Mouse (Mus musculus) midbrain, embryonic 15.5 days (tissue): ENCODE data around the gene Atp6ap2. TPM values are rescaled to one million over a fixed set of nuclear protein-coding genes. Genes with fewer than 3 reads are reported as not detected.
"Not testable (repeated sequence)": the region's sequence is repeated elsewhere in the genome, so short reads cannot be mapped to it uniquely, and the experiment has no call there.

Source experiments
- ATAC-seq: fragments of 200-750 bp; cut with Nextera tagmentation; replicated peaks from 2 replicates; pipeline ENCODE4 v1.8.0; 2017; ENCODE audit warnings: moderate TSS enrichment
- H3K27ac ChIP-seq: fragments of 300-500 bp; sonication (generic); 2 replicates; pipeline ENCODE4 v1.5.1; 2015; ENCODE audit warnings: mild to moderate bottlenecking, inconsistent platforms
- H3K27me3 ChIP-seq: fragments of 300-500 bp; sonication (generic); replicated peaks from 2 replicates; pipeline ENCODE4 v1.6.1; 2015; ENCODE audit warnings: inconsistent platforms
- H3K36me3 ChIP-seq: fragments of 300-500 bp; sonication (generic); replicated peaks from 2 replicates; pipeline ENCODE4 v1.6.1; 2015; ENCODE audit warnings: inconsistent platforms
- H3K4me1 ChIP-seq: fragments of 300-500 bp; sonication (generic); 2 replicates; pipeline ENCODE4 v1.6.1; 2015; ENCODE audit warnings: inconsistent platforms
- H3K4me2 ChIP-seq: fragments of 300-500 bp; sonication (generic); 2 replicates; pipeline ENCODE4 v1.6.1; 2015; ENCODE audit warnings: inconsistent platforms, mild to moderate bottlenecking, moderate library complexity
- H3K4me3 ChIP-seq: fragments of 300-500 bp; sonication (generic); 2 replicates; pipeline ENCODE4 v1.5.1; 2015; ENCODE audit warnings: mild to moderate bottlenecking, inconsistent platforms
- H3K9ac ChIP-seq: fragments of 300-500 bp; sonication (generic); 2 replicates; pipeline ENCODE4 v1.6.1; 2015; ENCODE audit warnings: mild to moderate bottlenecking, inconsistent platforms
- H3K9me3 ChIP-seq: fragments of 300-500 bp; sonication (generic); 2 replicates; pipeline ENCODE4 v1.6.1; 2016; ENCODE audit warnings: inconsistent platforms
- WGBS: fragments of 180-500 bp; shearing (Covaris S2); methylation state at CpG from one replicate; pipeline ENCODE4 v1.1.7; 2015; ENCODE audit warnings: mixed read lengths; 5-methylcytosine and 5-hydroxymethylcytosine counted together
- polyA plus RNA-seq: library from polyadenylated mRNA; unstranded; fragments of >200 nt; fragmentation: Nextera tagmentation; extraction: Ambion mirVana; gene quantifications from 2 replicates; pipeline ENCODE4 v1.2.1, GENCODE M21; 2015

Gene Atp6ap2
- polyA plus RNA-seq, 1 experiment from 2014 or later, result 192 TPM

- 90% methylated on average over 1 of the region's 1 CpGs for WGBS
- not testable (repeated sequence) for H3K27me3 ChIP-seq, H3K4me3 ChIP-seq, H3K9me3 ChIP-seq, H3K36me3 ChIP-seq, H3K4me2 ChIP-seq, ATAC-seq, H3K4me1 ChIP-seq, H3K9ac ChIP-seq, H3K27ac ChIP-seq
Observed at GRCm38 (mm10) chrX:12612360-12612759, 24.8 kb downstream of the Atp6ap2 start.

DNA sequence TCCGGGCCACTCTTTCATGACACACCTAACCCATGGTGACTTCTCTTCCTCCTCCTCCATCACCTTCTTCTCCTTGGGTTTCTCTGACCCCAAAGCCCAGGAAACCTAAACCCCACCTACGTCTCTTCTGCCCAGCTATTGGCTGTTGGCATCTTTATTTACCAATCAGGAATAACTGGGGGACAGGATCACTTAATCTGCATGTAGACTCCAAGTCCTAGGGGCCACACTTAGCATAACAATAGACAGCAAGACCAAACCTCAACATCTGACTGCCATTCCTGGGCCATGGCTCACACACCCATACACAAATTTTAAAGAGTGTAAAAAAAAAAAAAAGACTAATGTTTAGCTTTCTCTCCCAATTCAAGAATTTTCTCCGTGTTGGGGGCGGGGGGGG is 37.5 kb downstream of the Atp6ap2 start:
- H3K27ac ChIP-seq, result no peak overlapping the region
- 71% methylated on average over 4 of the region's 4 CpGs for WGBS
- H3K4me3 ChIP-seq, result no peak overlapping the region
- ATAC-seq, result no peak
- H3K4me2 ChIP-seq, result no peak overlapping the region
- H3K36me3 ChIP-seq, result no peaks in the 10 kb centered on the region
- no peaks in the 10 kb centered on the region for H3K27me3 ChIP-seq
- H3K9ac ChIP-seq, result no peak overlapping the region
- no peaks in the 10 kb centered on the region for H3K9me3 ChIP-seq
- H3K4me1 ChIP-seq, result no peaks in the 10 kb centered on the region

- no peak overlapping the region for H3K9ac ChIP-seq
- H3K27ac ChIP-seq, result no peak overlapping the region
Observed at GRCm38 (mm10) chrX:12644976-12645375, 57.4 kb downstream of the Atp6ap2 start.

DNA sequence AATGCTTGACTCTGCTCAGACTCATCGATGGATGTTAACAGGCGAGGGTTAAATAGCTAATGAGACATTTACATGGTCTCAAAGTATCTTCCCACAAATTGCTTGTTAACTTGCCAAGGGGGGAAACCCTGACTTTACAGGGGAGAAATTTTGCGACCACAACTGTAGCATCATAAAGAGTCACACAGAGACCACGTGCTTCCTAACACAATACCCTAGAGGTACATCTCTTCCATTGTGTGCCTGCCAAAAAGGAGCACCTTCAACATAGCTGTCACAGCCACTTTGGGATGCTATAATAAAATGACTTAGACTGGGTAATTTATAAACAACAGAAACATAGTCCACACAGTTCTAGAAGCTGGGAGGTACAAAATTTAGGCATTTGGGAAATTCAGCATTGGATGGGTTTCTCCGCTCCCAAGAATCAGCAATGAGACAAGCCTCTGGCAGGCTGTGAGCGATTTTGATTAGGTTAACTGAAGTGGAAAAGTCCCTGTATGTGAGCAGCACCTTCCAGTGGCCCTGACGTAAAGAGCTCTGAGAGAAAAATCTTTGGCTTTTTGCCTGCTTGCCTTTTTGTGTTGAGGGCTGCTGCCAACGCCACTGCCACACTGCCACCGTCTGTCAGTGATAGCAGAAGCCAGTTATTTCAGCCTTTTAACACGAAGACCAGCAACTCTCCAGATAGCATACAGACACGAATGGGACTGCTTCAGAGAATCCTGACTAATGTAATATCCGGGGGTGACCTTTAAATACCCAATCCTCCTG is 58.1 kb downstream of the Atp6ap2 start:
- WGBS, result 54% methylated on average over 12 of the region's 12 CpGs
- ATAC-seq, result peak; percentile 30; the same call in 1 of the 2 replicates
- H3K27ac ChIP-seq, result peak overlapping the region; percentile 11; the same call in 1 of the 2 replicates

More at GRCm38 (mm10) chrX:12644976-12645375, 57.4 kb downstream of the Atp6ap2 start:
- Histone ChIP-seq H3K4me2 (no peak overlapping the region), H3K36me3 (no peaks in the 10 kb centered on the region), H3K4me1 (no peaks in the 10 kb centered on the region), H3K9me3 (no peaks in the 10 kb centered on the region), H3K27me3 (no peaks in the 10 kb centered on the region), H3K4me3 (no peak overlapping the region)
- WGBS, result 46% methylated on average over 2 of the region's 2 CpGs
- ATAC-seq, result no peak

DNA sequence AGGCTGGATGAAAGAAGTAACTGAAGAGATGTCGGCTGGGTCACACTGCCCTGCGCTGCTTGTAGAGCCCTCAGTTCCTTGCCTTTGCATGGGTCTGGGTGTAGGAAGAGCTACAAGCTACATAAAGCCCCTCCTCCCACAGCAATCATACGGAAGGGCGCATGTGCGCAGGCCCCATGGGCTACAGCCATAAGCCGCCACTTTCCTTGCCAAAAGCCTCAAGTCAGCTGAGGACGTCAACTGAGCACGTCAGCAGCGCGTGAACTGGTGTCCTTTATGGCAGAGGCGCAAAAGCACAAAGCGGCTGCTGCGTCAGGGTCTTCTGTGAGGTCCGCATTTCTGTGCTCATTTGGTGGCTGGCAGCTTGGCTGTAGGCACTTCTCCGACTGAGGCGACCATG is 64.3 kb downstream of the Atp6ap2 start:
- no peak for ATAC-seq
- Histone ChIP-seq H3K4me2 (no peak overlapping the region), H3K27ac (no peak overlapping the region), H3K27me3 (no peaks in the 10 kb centered on the region), H3K4me1 (no peaks in the 10 kb centered on the region), H3K9ac (no peak overlapping the region), H3K36me3 (no peaks in the 10 kb centered on the region), H3K9me3 (no peaks in the 10 kb centered on the region), H3K4me3 (no peak overlapping the region)
- WGBS, result 88% methylated on average over 16 of the region's 16 CpGs

More for the DNA sequence above, 58.1 kb downstream of the Atp6ap2 start:
- H3K27me3 ChIP-seq, result no peaks in the 10 kb centered on the region
- no peak overlapping the region for H3K9ac ChIP-seq
- H3K36me3 ChIP-seq, result no peaks in the 10 kb centered on the region
- H3K4me2 ChIP-seq, result no peak overlapping the region
- H3K4me1 ChIP-seq, result no peaks in the 10 kb centered on the region
- no peak overlapping the region for H3K4me3 ChIP-seq
- no peaks in the 10 kb centered on the region for H3K9me3 ChIP-seq

DNA sequence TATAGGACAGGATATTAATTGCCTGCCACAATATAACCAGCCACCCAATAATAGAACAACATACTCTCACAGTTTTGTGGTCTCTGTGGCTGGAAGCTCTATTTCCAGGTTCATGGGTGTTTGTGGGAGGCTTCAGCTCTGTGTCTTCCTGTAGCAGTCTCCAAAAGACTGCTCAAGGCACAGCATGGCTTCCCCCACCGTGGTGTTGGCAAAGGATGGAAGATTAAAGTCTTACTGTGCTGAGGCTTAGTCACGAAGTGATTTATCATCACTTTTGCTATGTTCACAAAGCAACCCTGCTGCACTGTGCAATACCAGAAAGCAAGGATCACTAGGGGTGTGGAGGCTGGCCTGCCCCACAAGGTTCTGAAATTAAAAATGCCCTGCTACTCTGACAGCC is 66.3 kb downstream of the Atp6ap2 start:
- Histone ChIP-seq H3K9me3 (no peaks in the 10 kb centered on the region), H3K4me1 (no peaks in the 10 kb centered on the region), H3K4me3 (no peak overlapping the region), H3K4me2 (no peak overlapping the region), H3K9ac (no peak overlapping the region), H3K36me3 (no peaks in the 10 kb centered on the region; the same call in 1 of the 2 replicates), H3K27ac (no peak overlapping the region), H3K27me3 (no peaks in the 10 kb centered on the region)
- ATAC-seq, result no peak
- WGBS, result 59% methylated on average over 2 of the region's 2 CpGs

Other genes starting within 250 kb of the Atp6ap2 start
- 23.7 and 27.0 TPM in 2 replicates for gene 1810030O07Rik, start 85.9 kb downstream of the Atp6ap2 start, polyA plus RNA-seq
- gene Med14, start 174.3 kb downstream of the Atp6ap2 start, polyA plus RNA-seq, result 13.5 and 14.3 TPM in 2 replicates